Mouse (Mus musculus) bone marrow macrophage, adult 2 months (primary cell): ENCODE results near the gene Slc26a10.

ENCODE experiments used
- CTCF ChIP-seq: IDR thresholded peaks from 2 replicates; pipeline ENCODE4 v1.5.1; 2012; ENCODE audit warnings: low read depth, mild to moderate bottlenecking, low read length, moderate library complexity
- POLR2A ChIP-seq: IDR thresholded peaks from 2 replicates; pipeline ENCODE4 v1.6.1; 2012; ENCODE audit warnings: mild to moderate bottlenecking, low read depth, low read length, borderline replicate concordance

GRCm38 (mm10) chr10:127138328-127139141 is 41.9 kb downstream of the Slc26a10 start:
- TF ChIP-seq POLR2A (no peak), CTCF (no peak)
